Mouse (Mus musculus) layer of hippocampus, adult 2 months (tissue): ENCODE measurements around the gene Zfr. TPM values are rescaled to one million over a fixed set of nuclear protein-coding genes. Genes with fewer than 3 reads are reported as not detected.

Experiments used
- DNase-seq, 2 experiments: peaks; one replicate each; pipeline ENCODE4 v3.0.0; 2022; ENCODE audit warnings: low spot score in 2 of 2
- H3K27ac ChIP-seq: fragments of 200-600 bp; 2 replicates; pipeline ENCODE4 v1.8.1; 2022
- H3K4me3 ChIP-seq: fragments of 200-600 bp; 2 replicates; pipeline ENCODE4 v1.8.1; 2022; ENCODE audit warnings: mild to moderate bottlenecking
- CTCF ChIP-seq: fragments of 200-600 bp; conservative IDR thresholded peaks from 2 replicates; pipeline ENCODE4 v1.8.1; 2022; ENCODE audit warnings: antibody characterized with exemption, mild to moderate bottlenecking, moderate library complexity
- total RNA-seq, 2 experiments: library from RNA; stranded (reverse); gene quantifications; 2 replicates each; pipeline ENCODE4 v1.2.3; 2021

The Zfr gene
- total RNA-seq, 2 experiments from 2014 or later, result 357 TPM

DNA sequence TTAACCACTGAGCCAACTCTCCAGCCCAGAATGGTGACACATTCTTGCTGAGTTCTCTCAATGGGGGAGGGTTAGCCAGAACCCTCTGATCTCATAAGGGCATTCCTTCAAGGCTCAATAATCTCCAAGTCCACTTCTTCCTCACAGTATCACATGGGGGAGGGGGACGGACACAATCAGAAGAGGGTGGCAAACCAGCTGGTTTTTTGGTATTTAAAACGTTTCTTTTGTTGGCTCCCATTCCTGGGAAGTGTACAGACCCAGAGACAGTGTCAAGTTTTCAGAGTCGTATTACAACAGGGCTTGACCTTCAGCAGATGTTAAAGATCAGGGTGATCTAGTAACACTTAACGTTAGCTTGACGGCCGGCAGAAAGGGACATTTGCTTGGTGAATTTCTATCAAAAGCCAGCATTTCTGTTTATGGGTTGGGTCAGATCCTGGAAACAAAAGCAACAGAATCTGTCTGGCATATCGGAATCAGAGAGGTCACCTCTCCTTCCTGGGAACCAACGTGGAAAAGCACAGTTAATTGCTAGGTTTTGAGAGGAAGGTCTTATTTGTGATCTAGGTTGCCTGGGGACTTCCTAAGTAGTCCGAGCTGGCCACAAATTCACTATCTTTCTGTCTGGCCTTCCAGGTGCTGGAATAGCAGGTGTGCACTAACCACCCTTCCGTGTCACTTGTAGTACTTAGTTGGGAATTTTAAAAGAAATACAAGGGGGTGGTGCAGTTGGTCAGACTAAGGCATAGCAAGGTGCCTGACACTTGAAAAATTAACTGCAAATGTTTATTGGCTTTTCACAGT, 86.1 kb downstream of the Zfr start:
- H3K4me3 ChIP-seq, result peak overlapping the region; percentile 58
- no peak overlapping the region for H3K27ac ChIP-seq
- no peak for TF ChIP-seq CTCF
- DNase-seq, result no peak

GRCm38 (mm10) chr15:12204319-12205159, 86.9 kb downstream of the Zfr start, which contains the start of gene Mtmr12:
Mtmr12 (plus strand) TSS chr15:12205028.
- H3K27ac ChIP-seq, result peak within 1 kb of the TSS; percentile 97
- peak; percentile 99 to 100 for DNase-seq
- H3K4me3 ChIP-seq, result peak within 1 kb of the TSS; percentile 89
- TF ChIP-seq CTCF, result peak; percentile 60

GRCm38 (mm10) chr15:12205160-12205901, 87.7 kb downstream of the Zfr start:
- no peak; the same call in 1 of the 2 replicates for TF ChIP-seq CTCF
- Histone ChIP-seq H3K27ac (peak overlapping the region; percentile 97), H3K4me3 (peak overlapping the region; percentile 89)
- DNase-seq, result no peak

DNA sequence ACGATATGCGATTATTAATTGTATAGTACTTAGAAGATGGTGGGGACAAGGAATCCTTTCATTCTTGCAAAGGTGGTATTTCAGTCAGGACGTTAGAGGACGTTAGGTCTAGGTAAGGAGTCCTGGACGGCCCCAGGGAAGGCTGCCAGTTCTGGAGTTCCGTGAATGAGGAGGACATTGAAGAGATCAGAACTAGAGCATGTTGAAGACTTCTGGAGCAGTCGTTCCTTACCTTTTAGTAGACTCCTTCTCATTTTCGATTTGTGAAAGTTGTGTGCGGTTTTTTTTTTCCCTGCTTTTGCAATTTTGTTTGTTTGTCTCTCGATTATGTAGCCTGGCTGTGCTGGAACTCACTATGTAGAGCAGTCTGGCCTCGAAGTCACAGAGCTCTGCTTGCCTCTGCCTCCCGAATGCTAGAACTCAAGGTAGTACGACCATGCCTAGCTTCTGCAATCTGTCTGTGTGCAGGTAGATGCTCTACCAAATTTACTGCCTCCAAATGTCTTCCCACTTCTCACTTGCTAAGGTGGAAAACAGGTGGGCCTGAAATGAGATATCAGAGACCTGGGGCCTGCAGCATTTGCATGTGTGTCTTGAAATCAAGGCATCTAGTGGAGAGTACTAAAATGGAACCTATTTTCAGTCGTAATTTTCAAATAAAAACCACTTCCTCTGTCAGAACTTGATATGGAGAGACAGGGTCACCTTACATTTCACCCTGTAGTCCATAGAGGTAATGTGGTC, 88.4 kb downstream of the Zfr start:
- DNase-seq, result no peak
- Histone ChIP-seq H3K4me3 (peak overlapping the region; percentile 89), H3K27ac (peak overlapping the region; percentile 97)
- no peak for TF ChIP-seq CTCF

- DNase-seq, result no peak
- H3K27ac ChIP-seq, result peak overlapping the region; percentile 97
- peak overlapping the region; percentile 89 for H3K4me3 ChIP-seq
- no peak for TF ChIP-seq CTCF
Measured at GRCm38 (mm10) chr15:12206646-12207222, 89.1 kb downstream of the Zfr start.

- Histone ChIP-seq H3K4me3 (peak overlapping the region; percentile 89), H3K27ac (peak overlapping the region; percentile 97)
Measured at GRCm38 (mm10) chr15:12207556-12208090, 90.0 kb downstream of the Zfr start.

DNA sequence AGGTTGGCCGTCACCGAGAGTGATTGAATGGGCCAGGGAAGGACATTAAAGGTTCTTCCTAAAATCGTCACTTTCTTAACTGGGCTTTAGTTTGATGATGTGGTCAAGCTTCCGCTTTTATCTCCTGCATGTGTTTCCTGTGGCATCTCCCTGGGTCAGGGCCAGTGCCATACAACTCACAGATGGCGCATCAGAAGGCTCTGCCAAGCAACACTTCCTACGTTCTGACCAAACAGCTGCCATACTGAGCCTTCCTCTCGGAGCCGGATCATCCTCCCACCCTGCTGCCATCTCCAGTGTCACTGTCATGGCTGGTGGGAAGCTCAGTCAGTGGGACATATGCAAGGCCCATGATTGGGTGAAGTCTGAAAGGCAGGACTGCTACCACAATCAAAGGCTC, 93.9 kb downstream of the Zfr start:
- no peak overlapping the region for H3K4me3 ChIP-seq
- peak overlapping the region; percentile 97 for H3K27ac ChIP-seq
- peak; percentile 73 to 81 for DNase-seq
- no peak for TF ChIP-seq CTCF

More at GRCm38 (mm10) chr15:12207556-12208090, 90.0 kb downstream of the Zfr start:
- TF ChIP-seq CTCF, result no peak
- no peak for DNase-seq

DNA sequence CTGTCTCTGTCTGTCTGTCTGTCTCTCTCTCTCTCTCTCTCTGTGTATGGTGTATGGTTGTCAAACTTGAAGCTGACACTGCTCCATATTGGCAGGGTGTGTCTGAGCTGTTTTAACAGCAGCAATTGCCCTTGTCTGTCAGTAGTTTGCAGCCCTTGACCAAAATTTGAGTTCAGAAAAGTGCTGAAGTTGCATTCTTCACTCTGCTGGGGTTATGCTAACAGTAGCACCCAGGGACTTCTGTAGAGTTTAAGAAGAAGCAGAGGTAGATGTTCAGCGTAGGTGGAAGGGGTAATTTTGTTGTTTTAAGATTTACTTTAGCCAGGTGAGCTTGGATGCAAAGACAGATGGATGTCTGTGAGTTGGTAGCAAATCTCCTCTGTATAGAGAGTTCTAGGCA, 94.6 kb downstream of the Zfr start:
- Histone ChIP-seq H3K4me3 (no peak overlapping the region), H3K27ac (peak overlapping the region; percentile 97)
- no peak for TF ChIP-seq CTCF
- DNase-seq, result no peak

- peak overlapping the region; percentile 97 for H3K27ac ChIP-seq
- TF ChIP-seq CTCF, result no peak
- no peak for DNase-seq
Measured at GRCm38 (mm10) chr15:12214531-12215414, 97.1 kb downstream of the Zfr start.

DNA sequence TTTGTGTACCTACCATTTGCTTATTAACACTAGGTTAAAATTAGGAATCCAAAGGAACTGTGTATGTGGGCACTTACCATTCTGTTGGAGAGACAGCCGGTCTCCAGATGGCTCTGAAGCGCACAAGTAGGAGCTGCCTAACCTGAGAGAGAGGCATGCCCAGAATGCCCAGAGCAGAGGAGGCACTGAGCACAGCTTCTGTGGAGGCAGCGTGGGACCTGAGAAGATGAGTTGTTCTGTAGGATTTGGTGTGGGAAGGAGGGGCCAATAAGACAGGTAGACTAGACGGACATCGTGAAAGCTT, 97.7 kb downstream of the Zfr start:
- no peak for TF ChIP-seq CTCF
- Histone ChIP-seq H3K4me3 (no peak overlapping the region), H3K27ac (peak overlapping the region; percentile 97)
- DNase-seq, result peak; percentile 72 to 89

More at GRCm38 (mm10) chr15:12214531-12215414, 97.1 kb downstream of the Zfr start:
- H3K4me3 ChIP-seq, result peak overlapping the region; percentile 23; the same call in 1 of the 2 replicates

GRCm38 (mm10) chr15:12216119-12216518, 98.5 kb downstream of the Zfr start:
- no peak overlapping the region for H3K4me3 ChIP-seq
- peak overlapping the region; percentile 97 for H3K27ac ChIP-seq
- no peak for DNase-seq
- TF ChIP-seq CTCF, result no peak
